Mouse (Mus musculus): ENCODE measurements around the gene Epb41l4b. TPM values are rescaled to one million over a fixed set of nuclear protein-coding genes. Genes with fewer than 3 reads are reported as not detected.

The Epb41l4b gene
- polyA plus RNA-seq, 1 experiment from 2014 or later: 2.0 TPM

- 81% methylated on average over 6 of the region's 6 CpGs for WGBS
- no peak overlapping the region for H3K4me2 ChIP-seq (ENCODE audit: low read depth, low read length)
- ATAC-seq (replicated peaks; ENCODE audit: insufficient number of reproducible peaks, low FRiP score, low TSS enrichment, low read depth) (no peak), DNase-seq (ENCODE audit: low spot score) (no peak)
- no peak overlapping the region for H3K9ac ChIP-seq (replicated peaks; ENCODE audit: low read length)
- no peaks in the 10 kb centered on the region for H3K27me3 ChIP-seq (ENCODE audit: control insufficient read depth, insufficient read depth, low read length)
- H3K4me1 ChIP-seq (ENCODE audit: control insufficient read depth, insufficient read depth, low read length): no peaks in the 10 kb centered on the region
- no peaks in the 10 kb centered on the region for H3K36me3 ChIP-seq (replicated peaks; ENCODE audit: control insufficient read depth, insufficient read depth, low read depth, low read length)
- no peaks in the 10 kb centered on the region for H3K9me3 ChIP-seq (replicated peaks; ENCODE audit: control insufficient read depth, low read length)
- H3K4me3 ChIP-seq (ENCODE audit: low read depth, low read length): no peak overlapping the region
- H3K27ac ChIP-seq (replicated peaks; ENCODE audit: low read depth, low read length): no peak overlapping the region
Measured at GRCm38 (mm10) chr4:57105339-57105738, 37.9 kb downstream of the Epb41l4b start.

- Histone ChIP-seq H3K4me3 (ENCODE audit: low read depth, low read length) (no peak overlapping the region), H3K27me3 (ENCODE audit: control insufficient read depth, insufficient read depth, low read length) (no peaks in the 10 kb centered on the region), H3K9ac (replicated peaks; ENCODE audit: low read length) (no peak overlapping the region), H3K4me2 (ENCODE audit: low read depth, low read length) (no peak overlapping the region), H3K27ac (replicated peaks; ENCODE audit: low read depth, low read length) (no peak overlapping the region), H3K36me3 (replicated peaks; ENCODE audit: control insufficient read depth, insufficient read depth, low read depth, low read length) (no peaks in the 10 kb centered on the region), H3K4me1 (ENCODE audit: control insufficient read depth, insufficient read depth, low read length) (no peaks in the 10 kb centered on the region), H3K9me3 (replicated peaks; ENCODE audit: control insufficient read depth, low read length) (no peaks in the 10 kb centered on the region)
- ATAC-seq (replicated peaks; ENCODE audit: insufficient number of reproducible peaks, low FRiP score, low TSS enrichment, low read depth) (no peak), DNase-seq (ENCODE audit: low spot score) (no peak)
- 48% methylated on average over 4 of the region's 5 CpGs for WGBS
Measured at GRCm38 (mm10) chr4:57103830-57104229, 39.4 kb downstream of the Epb41l4b start.

- Histone ChIP-seq H3K27me3 (ENCODE audit: control insufficient read depth, insufficient read depth, low read length) (no peaks in the 10 kb centered on the region), H3K4me3 (ENCODE audit: low read depth, low read length) (no peak overlapping the region), H3K9me3 (replicated peaks; ENCODE audit: control insufficient read depth, low read length) (no peaks in the 10 kb centered on the region), H3K36me3 (replicated peaks; ENCODE audit: control insufficient read depth, insufficient read depth, low read depth, low read length) (no peaks in the 10 kb centered on the region), H3K9ac (replicated peaks; ENCODE audit: low read length) (no peak overlapping the region), H3K4me1 (ENCODE audit: control insufficient read depth, insufficient read depth, low read length) (no peaks in the 10 kb centered on the region), H3K4me2 (ENCODE audit: low read depth, low read length) (no peak overlapping the region), H3K27ac (replicated peaks; ENCODE audit: low read depth, low read length) (no peak overlapping the region)
- 73% methylated on average over 4 of the region's 4 CpGs for WGBS
- ATAC-seq (replicated peaks; ENCODE audit: insufficient number of reproducible peaks, low FRiP score, low TSS enrichment, low read depth) (no peak), DNase-seq (ENCODE audit: low spot score) (no peak)
Measured at GRCm38 (mm10) chr4:57101095-57101494, 42.1 kb downstream of the Epb41l4b start.

- H3K27ac ChIP-seq (replicated peaks; ENCODE audit: low read depth, low read length): no peak overlapping the region
- H3K36me3 ChIP-seq (replicated peaks; ENCODE audit: control insufficient read depth, insufficient read depth, low read depth, low read length): no peaks in the 10 kb centered on the region
- ATAC-seq (replicated peaks; ENCODE audit: insufficient number of reproducible peaks, low FRiP score, low TSS enrichment, low read depth): no peak
- no peak overlapping the region for H3K4me2 ChIP-seq (ENCODE audit: low read depth, low read length)
- H3K4me1 ChIP-seq (ENCODE audit: control insufficient read depth, insufficient read depth, low read length): no peaks in the 10 kb centered on the region
- H3K9me3 ChIP-seq (replicated peaks; ENCODE audit: control insufficient read depth, low read length): no peaks in the 10 kb centered on the region
- DNase-seq (ENCODE audit: low spot score): no peak
- H3K4me3 ChIP-seq (ENCODE audit: low read depth, low read length): no peak overlapping the region
- H3K27me3 ChIP-seq (ENCODE audit: control insufficient read depth, insufficient read depth, low read length): no peaks in the 10 kb centered on the region
- 94% methylated on average over 4 of the region's 4 CpGs for WGBS
- H3K9ac ChIP-seq (replicated peaks; ENCODE audit: low read length): no peak overlapping the region
Measured at GRCm38 (mm10) chr4:57097411-57097810, 45.8 kb downstream of the Epb41l4b start.

GRCm38 (mm10) chr4:57095569-57095968 lies 47.7 kb downstream of the Epb41l4b start:
- Histone ChIP-seq H3K4me2 (ENCODE audit: low read depth, low read length) (no peak overlapping the region), H3K9ac (replicated peaks; ENCODE audit: low read length) (no peak overlapping the region), H3K4me1 (ENCODE audit: control insufficient read depth, insufficient read depth, low read length) (no peaks in the 10 kb centered on the region), H3K4me3 (ENCODE audit: low read depth, low read length) (no peak overlapping the region), H3K36me3 (replicated peaks; ENCODE audit: control insufficient read depth, insufficient read depth, low read depth, low read length) (no peaks in the 10 kb centered on the region), H3K9me3 (replicated peaks; ENCODE audit: control insufficient read depth, low read length) (no peaks in the 10 kb centered on the region), H3K27ac (replicated peaks; ENCODE audit: low read depth, low read length) (no peak overlapping the region), H3K27me3 (ENCODE audit: control insufficient read depth, insufficient read depth, low read length) (no peaks in the 10 kb centered on the region)
- ATAC-seq (replicated peaks; ENCODE audit: insufficient number of reproducible peaks, low FRiP score, low TSS enrichment, low read depth) (no peak), DNase-seq (ENCODE audit: low spot score) (no peak)

- WGBS: 53% methylated on average over 12 of the region's 12 CpGs
- Histone ChIP-seq H3K4me1 (ENCODE audit: control insufficient read depth, insufficient read depth, low read length) (no peaks in the 10 kb centered on the region), H3K4me2 (ENCODE audit: low read depth, low read length) (no peak overlapping the region), H3K27me3 (ENCODE audit: control insufficient read depth, insufficient read depth, low read length) (no peaks in the 10 kb centered on the region), H3K9me3 (replicated peaks; ENCODE audit: control insufficient read depth, low read length) (no peaks in the 10 kb centered on the region), H3K9ac (replicated peaks; ENCODE audit: low read length) (no peak overlapping the region), H3K4me3 (ENCODE audit: low read depth, low read length) (no peak overlapping the region), H3K27ac (replicated peaks; ENCODE audit: low read depth, low read length) (no peak overlapping the region), H3K36me3 (replicated peaks; ENCODE audit: control insufficient read depth, insufficient read depth, low read depth, low read length) (no peaks in the 10 kb centered on the region)
- no peak for DNase-seq (ENCODE audit: low spot score)
- ATAC-seq (replicated peaks; ENCODE audit: insufficient number of reproducible peaks, low FRiP score, low TSS enrichment, low read depth): peak; percentile 87
Measured at GRCm38 (mm10) chr4:57091363-57091762, 51.9 kb downstream of the Epb41l4b start.

- no peak for ATAC-seq (replicated peaks; ENCODE audit: insufficient number of reproducible peaks, low FRiP score, low TSS enrichment, low read depth)
- Histone ChIP-seq H3K9me3 (replicated peaks; ENCODE audit: control insufficient read depth, low read length) (no peaks in the 10 kb centered on the region), H3K9ac (replicated peaks; ENCODE audit: low read length) (no peak overlapping the region), H3K27me3 (ENCODE audit: control insufficient read depth, insufficient read depth, low read length) (no peaks in the 10 kb centered on the region), H3K4me3 (ENCODE audit: low read depth, low read length) (no peak overlapping the region), H3K27ac (replicated peaks; ENCODE audit: low read depth, low read length) (no peak overlapping the region), H3K4me1 (ENCODE audit: control insufficient read depth, insufficient read depth, low read length) (no peaks in the 10 kb centered on the region), H3K4me2 (ENCODE audit: low read depth, low read length) (no peak overlapping the region), H3K36me3 (replicated peaks; ENCODE audit: control insufficient read depth, insufficient read depth, low read depth, low read length) (no peaks in the 10 kb centered on the region)
- 77% methylated on average over 4 of the region's 4 CpGs for WGBS
- no peak for DNase-seq (ENCODE audit: low spot score)
Measured at GRCm38 (mm10) chr4:57088301-57088700, 54.9 kb downstream of the Epb41l4b start.

GRCm38 (mm10) chr4:57085750-57086400 lies 57.4 kb downstream of the Epb41l4b start:
- Histone ChIP-seq H3K4me2 (ENCODE audit: low read depth, low read length) (no peak overlapping the region), H3K27me3 (ENCODE audit: control insufficient read depth, insufficient read depth, low read length) (no peaks in the 10 kb centered on the region), H3K36me3 (replicated peaks; ENCODE audit: control insufficient read depth, insufficient read depth, low read depth, low read length) (no peaks in the 10 kb centered on the region), H3K4me1 (ENCODE audit: control insufficient read depth, insufficient read depth, low read length) (no peaks in the 10 kb centered on the region), H3K4me3 (ENCODE audit: low read depth, low read length) (no peak overlapping the region), H3K27ac (replicated peaks; ENCODE audit: low read depth, low read length) (no peak overlapping the region), H3K9me3 (replicated peaks; ENCODE audit: control insufficient read depth, low read length) (no peaks in the 10 kb centered on the region), H3K9ac (replicated peaks; ENCODE audit: low read length) (no peak overlapping the region)
- no peak for DNase-seq (ENCODE audit: low spot score)
- WGBS: 66% methylated on average over 10 of the region's 10 CpGs
- ATAC-seq (replicated peaks; ENCODE audit: insufficient number of reproducible peaks, low FRiP score, low TSS enrichment, low read depth): no peak

Measured in embryonic facial prominence, embryonic 11.5 days (tissue).